Mouse (Mus musculus) forebrain, embryonic 12.5 days (tissue): ENCODE data around the gene 2700081O15Rik. TPM values are rescaled to one million over a fixed set of nuclear protein-coding genes. Genes with fewer than 3 reads are reported as not detected.
A peak's percentile ranks its signal among the peaks of the same experiment; 100 is the strongest.

Experiments
- ATAC-seq: fragments of 200-750 bp; cut with Nextera tagmentation; 2 replicates; pipeline ENCODE4 v1.8.0; 2017; ENCODE audit warnings: moderate TSS enrichment; ENCODE audit not compliant: low FRiP score
- H3K27ac ChIP-seq: fragments of 300-500 bp; sonication (generic); 2 replicates; pipeline ENCODE4 v1.5.1; 2016; ENCODE audit warnings: mild to moderate bottlenecking
- H3K27me3 ChIP-seq: fragments of 300-500 bp; sonication (generic); 2 replicates; pipeline ENCODE4 v1.6.1; 2016; ENCODE audit warnings: mild to moderate bottlenecking
- H3K36me3 ChIP-seq: fragments of 300-500 bp; sonication (generic); replicated peaks from 2 replicates; pipeline ENCODE4 v1.6.1; 2016; ENCODE audit warnings: mild to moderate bottlenecking
- H3K4me1 ChIP-seq: fragments of 300-500 bp; sonication (generic); 2 replicates; pipeline ENCODE4 v1.6.1; 2016
- H3K4me2 ChIP-seq: fragments of 300-500 bp; sonication (generic); 2 replicates; pipeline ENCODE4 v1.6.1; 2016; ENCODE audit warnings: mild to moderate bottlenecking, moderate library complexity
- H3K4me3 ChIP-seq: fragments of 300-500 bp; sonication (generic); replicated peaks from 2 replicates; pipeline ENCODE4 v1.5.1; 2016; ENCODE audit warnings: mild to moderate bottlenecking
- H3K9ac ChIP-seq: fragments of 300-500 bp; sonication (generic); 2 replicates; pipeline ENCODE4 v1.6.1; 2016; ENCODE audit warnings: mild to moderate bottlenecking
- H3K9me3 ChIP-seq: fragments of 300-500 bp; sonication (generic); 2 replicates; pipeline ENCODE4 v1.6.1; 2016
- WGBS: fragments of 180-500 bp; shearing (Covaris S2); methylation state at CpG from one replicate; pipeline ENCODE4 v1.1.7; 2016; 5-methylcytosine and 5-hydroxymethylcytosine counted together
- polyA plus RNA-seq: library from polyadenylated mRNA; unstranded; fragments of >200 nt; fragmentation: Nextera tagmentation; extraction: Ambion mirVana; gene quantifications from 2 replicates; pipeline ENCODE4 v1.2.1, GENCODE M21; 2016

2700081O15Rik gene
- polyA plus RNA-seq, 1 experiment from 2014 or later = 18.6 TPM

DNA sequence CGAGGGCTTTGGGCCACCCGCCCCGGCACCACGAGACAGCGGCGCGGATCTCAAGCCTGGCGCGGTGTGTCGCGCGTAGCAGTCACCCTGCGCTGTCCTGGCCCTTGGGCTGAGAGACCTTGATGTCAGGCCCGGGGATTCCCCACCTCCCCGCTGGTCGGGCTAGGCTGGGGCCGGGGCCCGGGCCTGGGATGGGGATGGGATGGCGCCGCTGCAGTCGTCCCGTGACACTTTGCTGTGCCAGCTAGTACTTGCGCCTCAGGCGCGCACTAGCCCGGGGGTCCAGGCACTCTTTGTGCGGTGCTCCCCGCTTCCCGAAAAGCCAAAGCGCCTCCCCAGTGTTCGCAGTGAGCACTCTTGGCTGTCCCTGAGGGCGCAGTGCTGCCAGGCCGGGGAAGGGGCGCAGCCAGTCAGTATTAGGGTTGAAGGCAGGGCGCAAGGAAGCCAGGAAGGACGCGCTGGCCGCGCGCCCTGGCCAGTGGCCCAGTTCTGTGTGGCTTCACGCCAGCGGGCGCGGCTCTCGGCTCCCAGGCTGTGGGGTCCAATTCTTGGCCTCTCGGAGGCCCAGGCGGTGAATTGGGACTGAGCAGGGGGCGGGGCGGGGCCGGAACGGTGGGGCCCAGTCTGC lies 5.7 kb downstream of the 2700081O15Rik start:
- peaks cover 65% of the 10 kb centered on the region for H3K4me1 ChIP-seq
- ATAC-seq = peak; percentile 39
- H3K9ac ChIP-seq = peak overlapping the region; percentile 99
- peak overlapping the region; percentile 74 for H3K4me2 ChIP-seq
- H3K9me3 ChIP-seq = no peaks in the 10 kb centered on the region
- H3K27me3 ChIP-seq = no peaks in the 10 kb centered on the region
- H3K36me3 ChIP-seq = peaks cover 83% of the 10 kb centered on the region
- H3K4me3 ChIP-seq = peak overlapping the region; percentile 32
- H3K27ac ChIP-seq = peak overlapping the region; percentile 86
- WGBS = 7% methylated on average over 51 of the region's 51 CpGs

DNA sequence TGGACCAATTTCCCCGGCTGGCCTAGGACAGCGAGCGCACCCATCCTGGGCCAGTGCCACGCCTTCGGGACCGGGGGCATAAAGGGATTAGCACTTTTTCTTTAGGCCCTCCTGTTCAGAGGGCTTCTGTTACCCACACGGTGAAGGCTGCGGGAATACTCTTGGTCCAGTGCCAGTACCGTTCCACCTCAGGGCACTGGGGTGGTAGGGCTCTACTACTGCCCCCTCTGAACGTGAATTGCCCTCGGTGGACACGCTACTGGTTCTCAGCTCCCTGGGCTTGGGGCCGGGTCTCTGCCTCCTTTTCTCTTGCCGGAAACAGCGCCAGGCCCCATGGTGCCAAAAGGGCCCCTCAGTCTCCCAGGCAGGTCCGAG lies 6.2 kb downstream of the 2700081O15Rik start:
- Histone ChIP-seq H3K4me3 (peak overlapping the region; percentile 32), H3K36me3 (peaks cover 88% of the 10 kb centered on the region), H3K27ac (peak overlapping the region; percentile 86), H3K27me3 (no peaks in the 10 kb centered on the region), H3K4me2 (peak overlapping the region; percentile 74), H3K4me1 (peaks cover 65% of the 10 kb centered on the region), H3K9me3 (no peaks in the 10 kb centered on the region), H3K9ac (peak overlapping the region; percentile 99)
- 0 out of 2 replicates have a peak, but pooled peaks have one; percentile 4 for ATAC-seq
- WGBS = 16% methylated on average over 16 of the region's 16 CpGs

DNA sequence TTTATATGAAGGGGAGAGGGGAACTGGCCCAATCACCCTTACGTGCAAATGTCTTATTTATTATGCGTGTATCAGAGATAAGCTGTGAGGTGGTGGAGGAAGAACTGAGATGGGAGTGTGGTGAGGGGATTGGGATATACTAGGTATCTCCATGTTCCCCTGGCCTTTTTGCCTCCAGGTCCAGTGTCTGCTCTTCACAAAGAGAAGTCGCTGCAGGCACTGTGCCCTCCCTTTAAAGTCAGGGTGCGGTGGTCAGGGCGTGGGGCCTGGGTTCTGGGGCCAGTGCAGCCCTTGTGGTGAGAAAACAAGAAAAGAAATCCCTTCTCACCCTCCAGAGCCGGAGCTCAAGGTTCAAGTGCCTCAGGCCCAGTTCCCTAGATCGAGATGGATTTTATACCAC lies 6.7 kb downstream of the 2700081O15Rik start:
- no peaks in the 10 kb centered on the region for H3K27me3 ChIP-seq
- H3K4me3 ChIP-seq = peak overlapping the region; percentile 32; the same call in 1 of the 2 replicates
- peak overlapping the region; percentile 74 for H3K4me2 ChIP-seq
- peaks cover 60% of the 10 kb centered on the region for H3K4me1 ChIP-seq
- peak overlapping the region; percentile 99 for H3K9ac ChIP-seq
- 62% methylated on average over 7 of the region's 7 CpGs for WGBS
- no peak for ATAC-seq
- H3K36me3 ChIP-seq = peaks cover 91% of the 10 kb centered on the region
- no peaks in the 10 kb centered on the region for H3K9me3 ChIP-seq
- H3K27ac ChIP-seq = peak overlapping the region; percentile 63

DNA sequence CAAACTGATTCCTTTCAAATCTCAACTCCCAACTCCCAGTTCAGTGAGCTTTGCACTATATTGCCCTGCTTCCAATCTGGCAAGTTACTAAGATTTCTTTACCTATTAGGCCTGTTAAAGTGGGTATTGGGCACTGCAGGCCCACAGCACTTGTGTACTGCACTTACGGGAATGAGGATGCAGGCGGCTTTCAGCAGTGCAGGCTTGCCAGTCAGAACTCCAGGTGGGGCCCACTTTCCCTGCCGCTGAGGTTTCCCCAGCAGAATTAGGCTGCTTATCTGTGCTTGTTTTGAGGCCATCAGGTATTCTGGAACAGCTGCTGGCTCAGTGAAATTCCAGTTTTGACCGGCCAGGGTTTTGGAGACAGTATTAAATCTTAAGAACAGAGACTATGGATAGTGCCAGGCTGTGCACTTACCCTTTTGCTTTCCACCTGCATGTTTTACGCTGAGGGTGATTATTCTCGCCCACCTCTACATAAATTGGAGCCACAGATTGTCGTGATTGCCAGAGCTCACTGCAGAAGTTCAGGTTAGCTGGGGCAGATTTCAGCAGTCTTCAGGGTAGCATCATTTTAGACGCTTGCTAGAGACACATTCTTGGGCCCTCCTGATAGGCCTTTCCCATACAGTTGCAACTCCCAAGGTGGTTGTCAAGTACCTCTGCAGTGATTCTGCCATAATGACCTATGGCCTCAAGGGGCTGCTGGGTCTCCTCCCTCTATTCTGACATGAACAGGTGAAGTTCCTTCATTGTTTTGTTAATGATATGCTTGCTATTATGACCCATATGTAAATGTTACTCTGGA lies 7.4 kb downstream of the 2700081O15Rik start:
- H3K9ac ChIP-seq = peak overlapping the region; percentile 17; the same call in 1 of the 2 replicates
- H3K36me3 ChIP-seq = peaks cover 97% of the 10 kb centered on the region
- no peak overlapping the region for H3K4me2 ChIP-seq
- WGBS = 63% methylated on average over 8 of the region's 8 CpGs
- no peaks in the 10 kb centered on the region for H3K27me3 ChIP-seq
- H3K4me1 ChIP-seq = peaks cover 53% of the 10 kb centered on the region
- H3K4me3 ChIP-seq = no peak overlapping the region
- no peaks in the 10 kb centered on the region for H3K9me3 ChIP-seq
- H3K27ac ChIP-seq = peak overlapping the region; percentile 63
- no peak for ATAC-seq

DNA sequence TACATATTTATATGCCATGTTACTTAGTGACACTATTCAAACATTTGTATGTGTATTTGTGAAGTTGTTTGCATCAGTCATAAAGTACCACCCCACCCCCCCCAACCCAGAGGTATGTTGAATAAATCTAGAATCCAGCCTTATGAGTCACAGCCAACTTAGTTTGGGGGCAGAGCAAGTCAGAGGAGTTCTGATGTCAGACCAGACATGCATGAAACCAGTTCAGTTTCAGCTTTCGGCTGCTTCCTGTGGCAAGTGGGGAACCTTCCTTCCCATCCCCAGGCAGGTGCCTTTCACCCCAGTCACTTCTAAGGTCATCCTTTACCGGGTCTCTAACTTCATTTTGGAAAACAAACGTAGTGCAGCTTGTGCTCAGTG lies 8.0 kb downstream of the 2700081O15Rik start:
- WGBS = 48% methylated on average over 3 of the region's 3 CpGs
- no peak overlapping the region for H3K4me3 ChIP-seq
- no peaks in the 10 kb centered on the region for H3K27me3 ChIP-seq
- no peaks in the 10 kb centered on the region for H3K9me3 ChIP-seq
- H3K4me2 ChIP-seq = no peak overlapping the region
- no peak for ATAC-seq
- H3K36me3 ChIP-seq = peaks cover 94% of the 10 kb centered on the region
- peaks cover 47% of the 10 kb centered on the region for H3K4me1 ChIP-seq
- no peak overlapping the region for H3K27ac ChIP-seq
- H3K9ac ChIP-seq = no peak overlapping the region

DNA sequence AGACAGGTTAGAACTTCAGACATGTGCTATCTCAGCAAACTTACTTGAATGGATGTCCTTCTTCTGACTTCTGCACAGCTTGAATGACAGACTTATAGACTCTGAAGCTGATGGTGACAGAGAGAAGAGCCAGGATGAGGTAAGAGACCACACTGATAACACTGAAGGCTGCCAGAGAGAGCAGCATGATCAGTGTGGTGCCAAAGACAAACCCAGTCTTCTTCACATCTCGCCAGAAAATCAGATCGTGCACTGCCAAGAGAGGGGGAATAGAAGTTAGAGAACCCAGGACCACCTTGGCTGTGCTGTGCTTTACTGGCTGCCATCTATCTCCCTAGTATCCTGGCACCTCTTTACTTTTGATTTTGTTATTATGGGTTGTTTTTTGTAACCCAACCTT lies 17.5 kb downstream of the 2700081O15Rik start:
- no peak overlapping the region for H3K27ac ChIP-seq
- H3K9me3 ChIP-seq = no peaks in the 10 kb centered on the region
- no peak overlapping the region for H3K4me2 ChIP-seq
- 0 out of 2 replicates have a peak, but pooled peaks cover 6% of the 10 kb centered on the region for H3K4me1 ChIP-seq
- H3K4me3 ChIP-seq = no peak overlapping the region
- WGBS = 93% methylated on average over 2 of the region's 2 CpGs
- ATAC-seq = no peak
- H3K36me3 ChIP-seq = peaks cover 55% of the 10 kb centered on the region
- H3K27me3 ChIP-seq = no peaks in the 10 kb centered on the region
- H3K9ac ChIP-seq = no peak overlapping the region

DNA sequence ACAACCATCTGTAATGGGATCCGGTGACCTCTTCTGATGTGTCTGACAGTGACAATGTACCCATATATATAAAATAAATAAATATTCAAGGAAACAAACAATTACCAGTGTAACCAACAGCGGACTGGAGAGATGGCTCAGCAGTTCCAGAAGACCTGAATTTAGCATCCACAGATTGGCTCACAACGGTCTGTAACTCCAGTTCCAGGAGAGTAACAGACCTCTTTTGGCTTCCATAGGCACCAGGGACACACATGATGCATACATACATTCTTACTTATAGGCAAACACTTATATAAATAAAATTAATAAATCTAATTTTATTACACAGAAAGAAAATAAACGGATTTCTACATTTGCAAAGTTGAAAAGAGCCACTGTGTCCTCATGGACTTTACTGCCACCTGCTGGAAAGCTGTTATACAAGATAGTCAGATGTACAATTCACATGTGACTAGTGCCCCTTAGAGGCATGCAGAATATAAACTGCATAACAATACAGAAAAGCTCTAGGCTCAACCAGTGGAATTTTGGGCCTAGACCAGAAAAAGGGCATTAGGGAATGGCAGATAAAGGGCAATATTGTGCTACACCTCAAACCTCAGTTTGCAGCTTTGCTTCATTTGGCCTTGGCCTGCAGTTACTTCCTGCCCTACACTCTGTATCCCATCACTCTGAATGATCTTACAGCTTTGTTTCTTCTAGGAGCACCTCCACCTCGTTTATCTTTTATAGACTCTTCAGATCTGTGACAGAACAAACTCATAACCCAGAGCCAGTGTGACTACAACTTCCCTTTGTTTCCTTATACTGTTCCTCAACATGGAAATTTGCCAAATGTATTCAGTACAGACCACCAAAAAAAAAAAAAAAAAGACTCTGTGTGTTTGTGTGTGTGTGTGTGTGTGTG lies 18.9 kb downstream of the 2700081O15Rik start:
- H3K27ac ChIP-seq = peak overlapping the region; percentile 36; the same call in 1 of the 2 replicates
- 79% methylated on average over 5 of the region's 5 CpGs for WGBS
- no peak overlapping the region for H3K4me2 ChIP-seq
- ATAC-seq = peak; percentile 69
- no peaks in the 10 kb centered on the region for H3K9me3 ChIP-seq
- H3K36me3 ChIP-seq = peaks cover 42% of the 10 kb centered on the region
- peaks cover 7% of the 10 kb centered on the region; the same call in 1 of the 2 replicates for H3K4me1 ChIP-seq
- no peak overlapping the region for H3K4me3 ChIP-seq
- no peak overlapping the region for H3K9ac ChIP-seq
- no peaks in the 10 kb centered on the region for H3K27me3 ChIP-seq

DNA sequence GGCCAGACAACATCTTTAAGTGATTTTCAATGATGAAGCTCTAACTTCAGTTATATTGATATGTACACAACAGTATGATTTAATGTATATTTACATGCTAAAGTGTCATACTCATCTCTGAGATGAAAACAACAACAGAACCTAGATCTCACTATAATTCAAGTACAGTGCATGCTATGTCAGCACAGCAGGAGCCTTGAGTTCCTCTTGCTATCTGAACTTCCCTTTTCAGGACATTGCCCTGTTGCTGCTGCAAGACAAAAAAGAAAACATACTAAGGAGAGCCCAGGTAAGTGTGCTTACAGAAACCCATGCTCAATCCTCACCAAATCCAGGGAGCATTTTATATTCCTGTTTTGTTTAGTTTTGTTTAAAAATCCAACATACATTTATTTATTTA lies 20.9 kb downstream of the 2700081O15Rik start:
- H3K27me3 ChIP-seq = no peaks in the 10 kb centered on the region
- no peak overlapping the region for H3K4me3 ChIP-seq
- H3K9ac ChIP-seq = no peak overlapping the region
- peaks cover 9% of the 10 kb centered on the region; the same call in 1 of the 2 replicates for H3K4me1 ChIP-seq
- no peak overlapping the region for H3K27ac ChIP-seq
- no peaks in the 10 kb centered on the region for H3K9me3 ChIP-seq
- peaks cover 23% of the 10 kb centered on the region for H3K36me3 ChIP-seq
- no peak overlapping the region for H3K4me2 ChIP-seq
- ATAC-seq = no peak

DNA sequence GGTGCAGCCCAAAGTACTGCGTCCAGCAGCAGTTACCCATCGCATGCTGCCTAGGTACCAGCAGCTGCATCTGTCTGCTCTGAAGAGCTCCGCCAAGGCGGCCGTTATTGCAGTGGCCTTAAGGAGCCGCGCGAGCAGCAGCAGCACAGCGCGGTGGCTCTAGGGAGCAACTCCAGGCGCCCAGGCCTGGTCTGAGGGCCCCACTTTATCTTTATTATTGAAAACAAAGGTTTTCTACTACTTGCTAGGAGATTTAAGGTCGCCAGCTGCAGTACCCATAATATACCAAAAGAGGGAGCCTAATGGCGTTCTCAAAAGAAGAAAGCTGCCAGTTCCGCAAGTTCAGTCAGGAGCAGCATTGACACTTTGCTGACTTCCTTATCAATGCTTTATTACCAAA lies 24.1 kb downstream of the 2700081O15Rik start:
- Histone ChIP-seq H3K9me3 (no peaks in the 10 kb centered on the region), H3K4me3 (no peak overlapping the region), H3K27ac (0 out of 2 replicates have a peak overlapping the region, but pooled peaks have one; percentile 6), H3K9ac (no peak overlapping the region), H3K36me3 (peaks cover 12% of the 10 kb centered on the region), H3K4me2 (no peak overlapping the region), H3K27me3 (no peaks in the 10 kb centered on the region), H3K4me1 (peaks cover 14% of the 10 kb centered on the region; the same call in 1 of the 2 replicates)
- WGBS = 59% methylated on average over 14 of the region's 14 CpGs
- ATAC-seq = peak; percentile 61; the same call in 1 of the 2 replicates

DNA sequence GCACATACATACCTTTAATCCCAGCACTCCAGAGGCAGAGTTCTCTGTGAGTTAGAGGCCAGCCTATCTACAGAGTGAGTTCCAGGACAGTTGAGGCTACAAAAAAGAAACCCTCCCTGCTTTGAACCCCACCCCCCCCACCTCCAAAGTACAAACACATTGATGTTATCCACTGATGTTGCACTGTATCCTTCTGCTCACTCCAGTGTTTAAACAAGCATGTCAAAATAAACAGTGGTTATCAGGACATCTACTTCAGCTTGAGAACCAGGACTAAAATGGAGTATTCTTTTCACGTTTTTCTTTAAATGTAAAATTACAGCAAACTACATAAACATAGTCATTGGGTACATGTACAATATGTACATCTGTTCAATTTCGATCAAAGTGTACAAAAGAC lies 27.7 kb downstream of the 2700081O15Rik start:
- H3K36me3 ChIP-seq = peaks cover 23% of the 10 kb centered on the region
- H3K9me3 ChIP-seq = no peaks in the 10 kb centered on the region
- no peak overlapping the region for H3K27ac ChIP-seq
- 93% methylated on average over 2 of the region's 2 CpGs for WGBS
- H3K9ac ChIP-seq = no peak overlapping the region
- H3K4me2 ChIP-seq = no peak overlapping the region
- ATAC-seq = no peak
- peaks cover 10% of the 10 kb centered on the region; the same call in 1 of the 2 replicates for H3K4me1 ChIP-seq
- no peak overlapping the region for H3K4me3 ChIP-seq
- no peaks in the 10 kb centered on the region for H3K27me3 ChIP-seq

DNA sequence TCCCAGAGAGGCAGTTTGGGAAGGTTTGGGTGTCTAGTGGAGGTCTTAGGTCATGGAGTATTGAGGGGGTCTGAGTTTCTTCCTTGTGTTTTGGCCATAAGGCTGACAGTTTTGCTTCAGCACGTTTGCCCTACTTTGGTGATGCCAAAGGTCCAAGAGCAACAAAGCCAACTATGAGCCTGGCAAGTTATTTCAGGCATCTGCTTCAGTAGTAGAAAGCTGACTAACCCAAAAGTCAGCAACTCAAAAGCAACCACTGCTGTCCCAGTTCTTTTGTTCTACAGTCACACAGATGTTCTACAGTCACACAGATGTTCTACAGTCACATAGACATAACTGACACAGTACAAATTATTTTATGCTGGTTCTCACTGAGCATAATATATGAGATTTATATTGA lies 28.2 kb downstream of the 2700081O15Rik start:
- Histone ChIP-seq H3K4me2 (no peak overlapping the region), H3K4me1 (peaks cover 10% of the 10 kb centered on the region; the same call in 1 of the 2 replicates), H3K4me3 (no peak overlapping the region), H3K27ac (no peak overlapping the region), H3K9ac (no peak overlapping the region), H3K9me3 (no peaks in the 10 kb centered on the region), H3K27me3 (no peaks in the 10 kb centered on the region), H3K36me3 (peaks cover 26% of the 10 kb centered on the region)
- no peak for ATAC-seq
- WGBS = 85% methylated on average over 1 of the region's 1 CpGs

DNA sequence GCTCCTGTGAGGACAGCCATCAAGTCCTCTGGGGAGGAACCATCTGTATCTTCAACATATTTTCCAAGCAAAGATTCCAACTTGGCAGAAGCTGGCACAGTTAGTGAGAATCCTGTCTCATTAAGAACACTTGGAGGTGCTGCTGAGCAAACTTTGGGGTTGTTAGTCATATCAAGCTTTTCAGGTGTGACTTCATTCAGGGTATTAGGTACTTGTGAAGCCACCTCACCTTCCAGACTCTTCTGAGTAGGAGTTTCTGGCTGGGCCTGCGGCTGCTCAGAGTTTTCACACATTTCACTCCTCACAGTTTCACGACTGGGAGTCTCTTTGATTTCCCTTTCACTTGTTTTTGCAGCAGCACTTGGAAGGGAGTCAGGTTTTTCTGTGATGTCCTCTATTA lies 39.4 kb downstream of the 2700081O15Rik start:
- H3K27ac ChIP-seq = no peak overlapping the region
- no peak overlapping the region for H3K9ac ChIP-seq
- no peaks in the 10 kb centered on the region for H3K9me3 ChIP-seq
- no peak overlapping the region for H3K4me3 ChIP-seq
- 81% methylated on average over 2 of the region's 2 CpGs for WGBS
- H3K4me2 ChIP-seq = no peak overlapping the region
- H3K36me3 ChIP-seq = peaks cover 26% of the 10 kb centered on the region
- peaks cover 4% of the 10 kb centered on the region; the same call in 1 of the 2 replicates for H3K4me1 ChIP-seq
- no peaks in the 10 kb centered on the region for H3K27me3 ChIP-seq
- no peak for ATAC-seq
